Mouse (Mus musculus) cerebellum, adult 9-10 months (tissue): ENCODE measurements around the gene Rftn2.
"Not testable (repeated sequence)": the region's sequence is repeated elsewhere in the genome, so short reads cannot be mapped to it uniquely, and the experiment has no call there.

Experiments
- DNase-seq: peaks from one replicate; pipeline ENCODE4 v3.0.0; 2022

Gene Rftn2

DNA sequence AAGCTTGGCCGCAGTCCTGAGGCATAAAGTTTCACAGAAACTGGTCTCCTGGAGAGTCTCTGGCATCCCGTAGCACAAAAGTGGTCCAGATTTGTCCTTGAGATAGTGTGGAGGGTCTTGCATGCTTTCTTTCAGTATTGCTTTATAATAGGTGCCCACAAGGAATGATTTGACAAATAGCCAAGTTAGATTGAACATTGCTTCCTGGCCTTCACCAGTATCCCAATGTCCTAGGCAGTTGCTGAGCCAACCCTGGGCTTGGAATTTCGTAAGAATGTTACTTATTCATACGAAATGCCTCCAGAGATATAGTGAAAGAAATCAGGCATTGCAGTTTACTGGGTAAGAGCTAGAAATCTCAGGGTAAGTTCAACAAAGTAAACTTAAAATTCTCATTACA, 58.0 kb downstream of the Rftn2 start:
- no peak for DNase-seq

DNA sequence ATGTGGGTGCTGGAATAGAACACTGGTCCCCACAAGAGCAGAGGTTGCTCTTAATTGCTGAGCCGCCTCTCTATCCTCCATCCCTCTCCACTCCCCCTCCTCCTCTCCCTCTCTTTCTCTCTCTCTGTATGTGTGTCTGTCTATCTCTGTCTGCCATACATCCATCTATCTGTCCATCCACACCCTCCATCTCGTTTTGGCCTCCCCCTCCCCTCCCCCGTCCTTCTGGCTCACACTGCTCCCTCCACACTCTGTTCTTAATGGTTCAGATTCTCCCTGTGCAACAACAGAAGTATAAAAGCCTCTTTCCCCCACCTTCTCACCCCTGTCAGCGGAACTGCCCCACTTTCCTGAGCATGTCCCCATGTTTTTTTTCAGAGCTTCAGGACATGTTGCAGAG, 59.0 kb downstream of the Rftn2 start:
- DNase-seq: no peak

DNA sequence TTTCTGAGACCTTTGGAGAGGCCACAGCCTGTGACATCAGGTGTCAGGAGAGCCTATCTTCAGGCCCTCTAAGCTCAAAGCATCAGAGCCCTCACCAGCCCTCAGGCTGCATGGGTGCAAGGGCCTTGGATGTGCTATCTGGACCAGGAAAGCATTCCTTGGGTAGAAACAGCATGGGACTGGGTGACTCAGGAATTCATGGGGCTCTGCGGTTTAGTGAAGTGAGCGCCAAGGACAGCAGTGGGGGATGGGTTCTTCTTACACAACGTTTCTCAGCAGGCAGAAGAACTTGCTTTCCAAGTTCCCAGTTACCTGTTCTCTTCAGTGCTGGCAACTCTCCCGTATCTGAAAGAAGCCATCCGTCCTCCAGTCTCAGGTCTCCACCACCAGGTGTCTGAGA, 62.6 kb downstream of the Rftn2 start:
- no peak for DNase-seq

DNA sequence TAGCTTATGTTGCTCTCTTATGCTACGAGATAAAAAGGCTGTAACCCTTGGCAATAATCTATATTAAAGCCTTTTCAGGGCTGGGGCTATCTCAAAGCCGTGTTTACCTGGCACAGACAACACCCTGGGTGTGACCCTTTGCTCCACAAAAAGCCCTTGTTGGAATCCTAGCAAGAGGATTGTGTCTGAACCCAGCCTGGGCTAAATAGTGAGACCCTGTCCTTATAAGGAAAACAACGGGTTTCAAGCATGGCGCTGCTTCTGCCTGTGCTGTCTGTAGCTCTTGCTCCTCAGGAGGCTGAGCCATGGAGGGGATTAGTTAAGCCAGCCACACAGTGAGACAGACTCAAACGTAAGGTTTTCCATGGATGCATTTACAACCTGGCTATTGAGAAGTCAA, 63.8 kb downstream of the Rftn2 start:
- DNase-seq: no peak

DNA sequence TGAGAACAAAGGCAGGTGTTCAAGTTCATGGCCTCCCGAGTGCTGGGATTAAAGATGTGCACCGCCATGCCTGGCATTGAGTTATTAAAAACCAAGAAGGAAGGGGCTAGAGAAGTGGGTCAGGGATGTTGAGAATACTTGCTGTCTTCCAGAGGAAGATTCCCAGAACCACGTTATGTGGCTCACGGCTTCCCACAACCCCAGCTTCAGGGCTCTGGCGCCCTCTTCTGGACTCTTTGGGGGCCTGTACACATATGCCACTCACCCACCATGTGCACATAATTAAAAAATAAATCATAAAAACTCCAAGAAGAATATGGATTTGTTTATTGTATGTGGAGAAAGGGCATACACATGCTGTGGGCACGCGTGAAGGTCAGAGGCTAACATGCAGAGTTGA, 64.7 kb downstream of the Rftn2 start:
- no peak for DNase-seq

DNA sequence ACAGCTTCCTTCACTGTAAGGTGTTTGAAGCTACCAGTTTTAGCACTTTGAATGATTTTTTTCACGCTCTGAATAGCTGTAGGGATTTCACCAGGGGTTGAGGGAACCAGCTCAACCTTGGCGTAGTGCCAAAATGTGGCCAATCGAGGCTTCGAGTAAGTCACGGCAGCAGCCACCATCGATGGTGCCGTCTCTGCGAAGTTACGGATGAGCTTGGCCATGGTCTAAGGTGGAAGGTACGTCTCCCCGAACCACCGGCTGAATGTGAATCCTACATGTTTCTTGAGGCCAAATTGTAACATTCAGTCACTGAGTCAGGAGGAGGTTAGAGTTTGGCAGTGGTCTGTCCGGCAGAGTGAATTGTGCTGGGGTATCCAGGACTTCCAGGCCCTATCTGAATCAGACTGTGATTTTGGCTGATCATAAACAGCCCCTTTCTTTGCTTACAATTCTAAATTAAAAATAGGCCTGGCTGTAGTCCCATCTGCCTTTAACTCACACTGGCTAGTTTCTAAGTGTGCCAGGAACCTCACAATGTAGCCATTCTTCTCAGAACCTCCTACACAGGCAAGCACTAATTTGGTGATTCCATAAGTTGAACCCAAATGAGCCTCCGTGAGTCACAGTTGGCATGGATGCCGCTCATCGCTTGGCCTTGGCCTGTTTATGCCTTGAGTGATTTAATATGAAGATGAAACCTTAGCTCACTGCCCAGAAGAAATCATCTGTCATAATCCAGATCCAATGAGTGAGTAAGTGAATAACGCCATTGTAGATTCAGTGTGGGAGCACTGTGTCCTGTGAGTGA, 65.5 kb downstream of the Rftn2 start:
- peak; percentile 40 for DNase-seq

DNA sequence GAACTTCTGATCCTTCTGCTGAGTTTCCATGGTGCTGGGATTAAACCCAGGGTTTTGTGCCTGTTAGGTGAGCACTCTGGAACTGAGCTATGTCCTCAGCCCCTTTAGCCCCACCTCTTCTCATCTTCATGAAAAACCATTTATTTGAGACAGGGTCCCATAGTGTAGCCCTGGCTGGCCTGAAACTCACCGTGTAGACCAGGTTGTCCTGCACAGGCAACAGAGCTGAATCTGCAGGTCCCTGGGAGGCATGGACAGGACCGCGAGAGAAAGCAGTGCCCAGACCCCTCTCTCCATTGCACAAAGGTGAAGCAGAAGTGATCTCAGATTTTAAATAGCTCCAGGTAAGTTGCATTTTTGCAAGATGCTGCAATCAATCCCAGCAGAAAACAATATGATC, 66.4 kb downstream of the Rftn2 start:
- DNase-seq: no peak

DNA sequence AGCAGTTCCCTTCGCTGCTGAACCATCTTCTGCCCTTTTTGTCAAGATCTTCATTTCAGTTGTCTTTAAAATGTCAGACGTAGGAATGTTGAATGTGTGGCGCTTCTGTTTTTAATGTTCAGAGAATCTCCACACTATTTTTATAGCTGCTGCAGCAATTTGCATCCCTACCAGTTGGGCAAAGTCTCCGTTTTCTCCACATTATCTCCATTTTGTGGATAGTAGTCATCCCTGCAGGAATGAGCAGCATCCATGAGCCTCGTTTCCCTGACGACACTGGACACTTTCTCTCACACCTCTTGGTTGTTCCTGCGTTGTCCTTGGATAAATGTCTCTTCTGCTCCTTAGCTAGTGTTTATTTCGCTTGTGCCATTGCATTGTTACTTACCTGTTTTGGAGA, 67.8 kb downstream of the Rftn2 start:
- DNase-seq: no peak

DNA sequence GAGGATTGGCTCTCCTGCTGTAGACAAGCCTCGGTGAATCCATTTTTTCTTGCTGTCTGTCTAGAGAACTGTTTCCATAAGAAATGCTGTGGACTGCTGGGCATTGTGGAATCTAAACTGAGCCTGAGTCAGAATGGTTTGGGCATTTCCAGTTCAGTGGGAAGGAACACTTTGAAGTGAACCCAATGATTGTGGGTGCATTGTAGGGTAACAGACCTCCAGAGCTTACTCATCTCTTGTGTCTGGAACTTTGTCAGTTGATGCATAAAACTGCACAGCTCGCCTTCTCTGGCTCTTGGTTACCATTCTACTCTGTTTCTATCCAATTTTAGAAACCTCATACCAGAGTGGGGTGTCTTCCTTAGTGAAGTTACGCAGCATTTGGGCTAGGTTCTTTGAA, 68.4 kb downstream of the Rftn2 start:
- DNase-seq: no peak

DNA sequence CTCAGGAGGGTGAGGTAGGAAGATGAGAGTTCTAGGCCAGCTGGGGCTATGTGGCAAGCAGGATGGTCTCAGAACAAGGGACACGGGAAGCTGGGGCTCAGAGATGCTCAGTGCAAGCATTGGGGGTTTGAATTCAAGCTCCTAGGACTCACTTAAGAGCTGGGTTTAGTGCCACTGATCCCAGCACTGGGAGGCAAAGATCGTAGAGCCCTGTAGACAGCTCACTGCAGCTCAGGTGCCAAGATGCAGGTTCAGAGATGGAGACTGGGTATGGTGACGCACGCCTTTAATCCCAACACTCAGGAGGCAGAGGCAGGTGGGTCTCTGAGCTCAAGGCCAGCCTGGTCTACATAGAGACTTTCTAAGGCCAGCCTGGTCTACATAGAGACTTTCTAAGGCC, 69.3 kb downstream of the Rftn2 start:
- DNase-seq: no peak

DNA sequence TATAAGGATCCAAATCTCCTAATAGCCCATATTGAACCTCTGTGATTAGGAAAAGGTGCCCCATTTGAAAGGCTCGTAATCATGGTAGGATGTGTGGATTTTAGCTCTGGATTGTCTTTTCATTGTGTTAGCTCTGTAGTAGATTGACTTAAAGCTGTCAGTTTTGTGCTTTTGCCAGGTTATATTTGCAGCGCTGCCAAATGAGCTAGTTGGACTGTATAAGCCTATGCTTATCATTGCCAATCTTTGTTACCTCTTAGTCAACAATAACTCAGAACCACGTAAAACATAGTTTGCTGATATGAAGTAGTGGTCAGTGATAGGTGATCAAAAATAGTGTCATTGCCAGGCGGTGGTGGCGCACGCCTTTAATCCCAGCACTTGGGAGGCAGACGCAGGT, 81.0 kb downstream of the Rftn2 start:
- peak; percentile 67 for DNase-seq

DNA sequence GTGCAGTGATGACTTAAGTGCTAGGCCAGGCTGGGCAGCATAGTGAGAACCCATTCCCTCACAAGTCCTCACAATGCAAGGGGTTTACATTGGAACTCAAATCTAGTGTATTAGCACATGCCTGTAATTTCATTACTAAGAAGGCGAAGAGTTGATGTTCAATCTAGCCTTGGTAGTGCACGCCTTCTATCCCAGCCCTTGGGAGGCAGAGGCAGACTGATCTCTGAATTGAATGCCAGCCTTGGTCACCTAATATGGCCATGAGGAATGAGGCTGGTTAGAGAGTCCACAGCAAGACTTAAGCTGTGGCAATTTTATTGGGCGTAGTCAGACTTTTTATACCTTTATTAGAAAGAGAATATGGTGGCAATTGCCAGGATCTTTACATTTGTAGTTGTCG, 82.2 kb downstream of the Rftn2 start:
- DNase-seq: no peak

DNA sequence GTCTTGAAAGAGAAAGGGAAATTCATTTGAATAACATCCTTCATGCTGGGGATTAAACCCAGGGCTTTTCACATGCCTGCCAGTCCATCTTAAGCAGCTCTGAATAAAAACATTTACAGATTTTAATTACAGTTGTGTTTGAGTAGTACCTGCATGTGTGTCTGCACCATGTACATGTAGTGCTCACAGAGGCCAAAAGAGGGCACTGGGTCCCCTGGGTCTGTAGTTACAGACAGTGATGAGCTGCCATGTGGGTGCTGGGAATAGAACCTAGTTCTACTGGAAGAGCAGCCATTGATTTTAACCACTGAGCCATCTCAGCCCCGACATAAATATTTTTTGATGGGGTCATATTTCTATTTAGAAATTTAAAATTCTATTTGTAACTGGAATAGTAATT, 90.7 kb downstream of the Rftn2 start:
- DNase-seq: no peak

DNA sequence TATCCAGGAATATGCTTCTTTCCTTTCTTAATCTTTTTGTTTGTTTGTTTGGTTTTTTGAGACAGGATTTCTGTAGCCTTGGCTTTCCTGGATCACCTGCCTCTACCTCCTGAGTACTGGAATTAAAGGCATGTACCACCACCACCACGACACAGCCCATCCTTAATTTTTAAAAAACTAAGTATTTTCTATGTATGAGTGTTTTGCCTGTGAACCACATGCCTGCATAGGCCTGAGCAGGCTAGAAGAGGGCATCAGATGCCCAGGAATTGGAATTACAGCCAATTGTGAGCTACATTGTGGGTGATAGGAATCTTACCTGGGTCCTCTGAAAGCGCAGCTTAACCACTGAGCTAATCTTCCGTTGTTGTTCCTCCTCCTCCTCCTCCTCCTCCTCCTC, 92.3 kb downstream of the Rftn2 start:
- DNase-seq: no peak

DNA sequence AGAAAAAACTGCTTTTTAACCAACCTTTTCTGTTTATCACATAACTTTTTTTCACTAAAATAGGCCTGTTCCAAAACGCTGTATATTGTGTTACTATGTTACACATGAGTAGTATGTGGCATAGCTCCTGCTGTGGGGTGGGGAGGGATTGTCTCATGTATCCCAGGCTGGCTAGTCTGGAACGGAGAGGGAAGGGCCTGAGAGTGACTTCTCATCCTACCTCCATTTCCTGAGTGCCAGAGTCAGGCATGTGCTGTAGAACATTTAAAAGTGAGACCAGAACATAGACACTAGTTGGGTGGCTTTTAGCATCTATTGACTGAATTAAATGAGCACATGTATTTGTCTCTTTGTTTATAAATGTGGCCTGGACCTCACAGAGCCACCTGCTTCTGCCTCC, 93.4 kb downstream of the Rftn2 start:
- DNase-seq: no peak

DNA sequence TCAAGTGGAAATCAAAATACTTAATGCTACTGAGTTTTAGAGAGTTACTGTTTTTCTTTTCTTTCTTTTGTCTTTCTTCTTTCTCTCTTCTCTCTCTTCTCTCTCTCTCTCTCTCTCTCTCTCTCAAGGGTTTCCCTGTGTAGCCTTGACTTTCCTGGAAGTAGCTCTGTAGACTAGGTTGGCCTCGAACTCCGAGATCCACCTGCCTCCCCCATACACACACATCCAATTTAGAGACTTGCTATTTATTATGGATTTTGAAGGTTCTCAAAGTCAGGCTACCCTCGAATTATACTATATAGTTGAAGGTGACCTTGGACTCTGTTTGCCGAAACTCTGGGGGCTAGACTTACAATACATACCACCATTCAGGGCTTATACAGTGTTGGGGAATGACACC, 94.3 kb downstream of the Rftn2 start:
- no peak for DNase-seq

DNA sequence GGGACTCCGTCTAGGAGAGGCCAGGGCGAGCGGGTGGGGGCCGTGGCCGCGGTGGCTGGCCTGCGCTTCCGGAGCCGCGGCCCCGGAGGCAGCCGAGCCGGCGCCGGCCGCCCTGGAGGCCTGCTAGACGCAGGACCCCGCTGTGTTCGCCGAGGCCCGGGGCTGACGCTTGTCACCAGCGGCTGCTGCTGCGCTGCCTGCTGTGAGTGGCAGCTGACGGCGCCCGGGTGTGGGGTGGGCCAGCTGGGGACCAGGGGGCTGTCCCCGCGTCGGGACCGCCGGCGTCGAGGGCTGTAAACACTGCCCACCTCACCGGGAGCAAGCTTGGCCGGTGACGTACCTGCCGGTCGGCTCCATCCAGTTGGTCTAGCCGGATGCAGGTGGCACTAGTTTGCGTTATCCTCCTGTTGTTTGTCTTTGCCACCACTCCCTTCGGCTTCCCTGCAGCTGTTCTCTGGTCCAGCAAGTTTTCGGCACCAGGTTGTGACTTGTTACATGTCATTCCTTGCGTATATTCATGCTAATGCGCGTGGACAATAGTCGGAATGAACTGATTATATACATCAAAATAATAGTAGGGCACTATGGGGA, 95.1 kb downstream of the Rftn2 start:
- DNase-seq: no peak

DNA sequence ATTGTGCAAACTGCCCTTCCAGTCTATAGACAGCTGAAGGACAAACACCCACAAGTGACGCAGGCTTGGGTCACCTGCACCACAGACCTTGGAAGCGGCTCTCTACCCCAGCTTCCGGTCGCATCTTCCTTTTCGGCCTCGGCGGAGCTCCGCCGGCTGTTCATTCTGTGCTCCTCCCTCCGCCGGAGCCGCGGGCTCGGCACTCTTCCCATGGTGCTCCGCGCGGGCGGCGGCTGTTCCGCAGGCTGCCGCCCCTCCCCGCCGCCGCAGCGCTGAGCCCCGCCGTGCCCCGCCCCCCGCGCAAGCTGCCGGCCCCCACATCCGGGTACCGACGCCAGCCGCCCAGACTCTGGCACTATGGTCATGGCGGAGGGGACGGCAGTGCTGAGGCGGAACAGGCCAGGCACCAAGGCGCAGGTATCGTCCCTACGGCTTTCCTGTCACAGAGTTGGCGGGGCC, 95.6 kb downstream of the Rftn2 start, which contains the start of gene Mob4:
Gene Mob4 (plus strand): TSS at position 289 of the 459 bp plus-strand sequence.
- peak; percentile 91 for DNase-seq

DNA sequence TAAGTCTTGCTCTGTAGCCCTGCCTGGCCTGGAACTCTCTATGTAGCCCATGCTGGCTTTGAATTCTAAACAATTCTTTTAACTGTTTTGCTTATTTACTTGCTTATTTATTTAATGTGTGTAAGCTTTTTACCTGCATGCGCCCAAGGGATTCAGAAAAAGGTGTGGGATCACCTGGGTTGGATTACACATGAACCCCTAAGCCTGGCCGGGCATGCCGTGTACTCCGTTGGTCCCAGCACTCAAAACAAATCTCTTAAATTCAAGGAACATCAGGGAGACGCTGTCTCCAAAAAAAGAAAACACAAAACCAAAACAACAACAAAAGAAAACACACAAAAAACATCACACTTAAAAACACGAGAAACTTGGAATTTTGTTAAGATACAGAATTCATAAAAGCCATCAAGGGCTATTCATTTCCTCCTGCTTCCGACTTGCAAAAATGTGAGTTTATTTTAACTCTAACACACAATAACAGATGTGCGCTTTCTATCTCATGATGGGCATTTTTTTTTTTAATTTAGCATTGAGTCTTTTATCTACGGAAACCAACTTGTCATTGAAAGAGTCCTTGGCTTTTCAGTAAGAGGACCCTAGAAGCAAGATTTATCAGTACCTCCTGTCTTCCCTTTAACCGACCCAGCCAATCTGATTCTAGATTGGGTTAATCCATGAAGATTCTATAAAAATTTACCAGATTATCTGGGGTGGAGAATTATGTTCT, 96.2 kb downstream of the Rftn2 start:
- DNase-seq: no peak

DNA sequence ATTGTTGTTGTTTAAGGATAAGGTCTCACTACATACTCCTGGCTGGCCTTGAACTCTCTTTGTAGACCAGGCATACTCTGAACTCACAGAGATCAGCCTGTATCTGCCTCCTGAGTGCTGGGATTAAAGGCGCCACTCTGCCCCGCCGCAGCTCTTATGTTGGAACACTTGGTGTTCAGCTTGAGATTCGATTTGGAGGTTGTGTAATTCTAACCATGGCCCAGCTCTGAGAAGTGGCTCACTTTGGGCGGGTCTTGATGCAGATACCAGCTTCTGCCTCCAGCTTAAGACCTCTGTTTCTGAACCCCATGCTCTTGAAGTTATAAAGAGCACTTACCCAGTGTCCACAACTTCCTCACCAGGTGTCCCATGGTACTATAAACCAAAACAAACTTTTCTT, 96.9 kb downstream of the Rftn2 start:
- peak; percentile 31 for DNase-seq

DNA sequence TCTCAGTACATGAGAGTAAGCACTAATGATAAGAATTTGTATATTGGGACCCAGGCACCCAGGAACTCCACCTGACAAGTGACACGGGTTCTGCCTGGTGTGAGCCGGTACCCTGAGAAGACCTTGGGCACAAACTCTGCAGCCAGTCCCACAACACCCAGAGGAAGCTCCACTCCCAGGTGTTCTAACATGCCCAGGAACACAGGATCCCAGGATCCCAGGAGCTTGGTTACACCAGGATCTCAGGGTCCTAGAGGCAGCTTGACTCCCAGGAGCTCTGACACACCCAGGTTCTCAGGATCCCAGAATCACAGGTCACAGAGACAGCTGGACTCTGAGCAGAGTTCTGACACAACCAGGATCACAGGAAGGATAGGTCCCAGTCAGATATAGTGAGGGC, 102.4 kb downstream of the Rftn2 start:
- not testable (repeated sequence) for DNase-seq

DNA sequence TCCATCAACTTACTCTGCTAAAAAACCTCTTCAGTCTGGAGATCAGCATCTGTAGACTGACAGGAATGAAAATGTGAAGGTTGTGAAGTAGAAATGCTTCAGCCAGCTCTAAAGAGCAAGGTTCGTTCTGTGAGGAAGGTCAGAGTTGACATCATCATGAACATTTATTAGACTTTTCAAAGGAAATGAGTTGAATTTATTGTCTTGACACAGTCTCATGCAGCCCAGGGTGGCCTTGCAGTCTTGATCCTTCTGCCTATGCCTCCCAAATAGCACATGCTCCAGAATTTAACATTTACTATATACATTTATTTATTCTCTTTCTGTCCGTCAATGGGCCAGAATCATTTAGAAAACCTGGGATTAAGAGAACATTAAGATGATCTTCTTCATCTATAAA, 103.0 kb downstream of the Rftn2 start:
- no peak for DNase-seq

DNA sequence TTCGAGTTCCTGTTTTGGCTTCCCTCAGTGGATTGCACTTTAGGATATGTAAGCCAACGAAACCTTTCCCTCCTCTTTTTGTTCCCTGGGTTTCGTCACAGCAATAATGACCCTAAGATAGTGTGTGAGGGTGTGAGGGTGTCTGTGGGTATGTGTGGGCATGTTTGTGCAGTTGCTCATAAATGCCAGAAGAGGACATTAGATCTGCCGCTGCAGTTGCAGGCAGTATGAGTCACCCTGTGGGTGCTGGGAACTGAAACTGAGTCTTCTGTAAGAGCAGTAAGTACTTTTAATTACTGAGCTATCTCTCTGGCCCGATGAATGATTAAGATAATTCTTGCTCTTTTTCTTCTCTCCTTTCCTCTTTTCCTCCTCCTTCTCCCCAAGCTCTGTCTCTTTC, 103.5 kb downstream of the Rftn2 start:
- DNase-seq: no peak
